19 mouse cellular contexts compared by ENCODE assay signal in the genomic region with DNA sequence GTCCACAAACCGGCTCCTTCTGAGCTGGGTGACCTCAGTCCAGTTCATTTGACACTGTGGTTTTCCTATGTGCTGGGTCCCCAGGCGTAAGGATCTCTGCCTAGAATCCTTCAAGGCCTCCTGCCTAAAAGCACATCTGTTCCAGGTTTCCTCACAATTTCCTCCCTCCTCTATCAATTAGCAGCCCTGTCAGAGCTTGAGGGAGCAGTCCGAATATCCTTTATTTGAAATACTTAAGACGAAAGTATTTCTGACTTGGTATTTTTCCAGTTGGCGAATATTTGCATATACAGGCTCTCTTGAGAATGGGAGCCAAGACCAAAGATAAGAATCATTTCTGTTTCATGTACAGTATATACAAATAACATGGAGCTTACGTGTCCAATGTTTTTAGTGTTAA. TPM values are rescaled to one million over a fixed set of nuclear protein-coding genes. Genes with fewer than 3 reads are reported as not detected.
A peak's percentile ranks its signal among the peaks of the same experiment; 100 is the strongest.
DNase-seq lines count a peak whose midpoint lies in the region; ATAC-seq and TF ChIP-seq lines count a peak whose summit lies in the region.
"Had no signal": no experiment of that assay in that cellular context is flagged by ENCODE, and none has a peak within 500 bp of the region (broad histone marks: within the 10 kb centered on the region; RNA-seq: fewer than 3 reads in every experiment).

No protein-coding gene starts in this region.

- ATAC-seq in forebrain, embryonic 12.5 days (ENCODE audit: low FRiP score) = no peak
- no peak for ATAC-seq in lung, embryonic 15.5 days (ENCODE audit: borderline replicate concordance, extremely low read depth, low FRiP score, low TSS enrichment)
- ATAC-seq: forebrain, embryonic 14.5 days had no signal

- 0 out of 2 replicates have a peak overlapping the region, but pooled peaks have one; percentile 22 for H3K27ac ChIP-seq in forebrain, embryonic 10.5 days
- H3K27ac ChIP-seq in forebrain, embryonic 12.5 days = no peak overlapping the region
- peak overlapping the region; percentile 58 for H3K27ac ChIP-seq in lung, embryonic 15.5 days
- H3K27ac ChIP-seq in embryonic facial prominence, embryonic 10.5 days (replicated peaks) = 0 out of 2 replicates have a peak overlapping the region, but pooled peaks have one; percentile 42
- H3K27ac ChIP-seq in limb, embryonic 10.5 days = peak overlapping the region; percentile 50
- H3K27ac ChIP-seq: embryonic facial prominence, embryonic 12.5 days; gastrocnemius, adult 2 months; heart, embryonic 13.5 days; hindbrain, embryonic 15.5 days had no signal

- H3K36me3 ChIP-seq in forebrain, embryonic 10.5 days (replicated peaks) = no peaks in the 10 kb centered on the region
- H3K36me3 ChIP-seq in forebrain, embryonic 12.5 days (replicated peaks) = no peaks in the 10 kb centered on the region
- no peaks in the 10 kb centered on the region for H3K36me3 ChIP-seq in lung, embryonic 15.5 days
- no peaks in the 10 kb centered on the region for H3K36me3 ChIP-seq in embryonic facial prominence, embryonic 10.5 days (replicated peaks)
- H3K36me3 ChIP-seq in limb, embryonic 10.5 days = no peaks in the 10 kb centered on the region
- H3K36me3 ChIP-seq: embryonic facial prominence, embryonic 12.5 days; heart, embryonic 13.5 days; hindbrain, embryonic 15.5 days had no signal

- no peaks in the 10 kb centered on the region for H3K27me3 ChIP-seq in forebrain, embryonic 10.5 days (ENCODE audit: poor library complexity, severe bottlenecking)
- no peaks in the 10 kb centered on the region for H3K27me3 ChIP-seq in forebrain, embryonic 12.5 days
- no peaks in the 10 kb centered on the region for H3K27me3 ChIP-seq in lung, embryonic 15.5 days
- no peaks in the 10 kb centered on the region; the same call in 1 of the 2 replicates for H3K27me3 ChIP-seq in embryonic facial prominence, embryonic 10.5 days (replicated peaks; ENCODE audit: low read depth, poor library complexity, severe bottlenecking)
- H3K27me3 ChIP-seq in limb, embryonic 10.5 days (ENCODE audit: low read depth, poor library complexity, severe bottlenecking) = no peaks in the 10 kb centered on the region
- H3K27me3 ChIP-seq: CH12.LX; embryonic facial prominence, embryonic 12.5 days; hindbrain, embryonic 15.5 days had no signal

- H3K4me1 ChIP-seq in forebrain, embryonic 10.5 days = peaks cover 55% of the 10 kb centered on the region
- no peaks in the 10 kb centered on the region for H3K4me1 ChIP-seq in forebrain, embryonic 12.5 days
- H3K4me1 ChIP-seq in lung, embryonic 15.5 days = peaks cover 68% of the 10 kb centered on the region
- H3K4me1 ChIP-seq in lung, adult 2 months (ENCODE audit: control insufficient read depth, insufficient read depth, low read length) = no peaks in the 10 kb centered on the region
- H3K4me1 ChIP-seq in embryonic facial prominence, embryonic 10.5 days = peaks cover 71% of the 10 kb centered on the region
- H3K4me1 ChIP-seq in limb, embryonic 10.5 days = peaks cover 96% of the 10 kb centered on the region

- WGBS in forebrain, embryonic 10.5 days = 71% methylated on average over 6 of the region's 6 CpGs
- WGBS in forebrain, embryonic 12.5 days = 85% methylated on average over 6 of the region's 6 CpGs
- WGBS in lung, embryonic 15.5 days = 29% methylated on average over 6 of the region's 6 CpGs
- WGBS in lung, adult 2 months = 37% methylated on average over 6 of the region's 6 CpGs
- 57% methylated on average over 6 of the region's 6 CpGs for WGBS in embryonic facial prominence, embryonic 10.5 days
- WGBS in limb, embryonic 10.5 days = 39% methylated on average over 6 of the region's 6 CpGs

- no peak for TF ChIP-seq CTCF in lung, adult 2 months (IDR thresholded peaks at IDR 0.05; ENCODE audit: insufficient read depth, low read length)

- no peaks in the 10 kb centered on the region for H3K9me3 ChIP-seq in forebrain, embryonic 10.5 days
- H3K9me3 ChIP-seq in forebrain, embryonic 12.5 days = no peaks in the 10 kb centered on the region
- H3K9me3 ChIP-seq in lung, embryonic 15.5 days = no peaks in the 10 kb centered on the region
- H3K9me3 ChIP-seq in embryonic facial prominence, embryonic 10.5 days = no peaks in the 10 kb centered on the region
- H3K9me3 ChIP-seq in limb, embryonic 10.5 days (replicated peaks) = no peaks in the 10 kb centered on the region
- H3K9me3 ChIP-seq: embryonic facial prominence, embryonic 12.5 days; heart, embryonic 13.5 days; hindbrain, embryonic 15.5 days had no signal

- H3K9ac ChIP-seq in forebrain, embryonic 12.5 days = no peak overlapping the region
- H3K9ac ChIP-seq in lung, embryonic 15.5 days = no peak overlapping the region
- H3K9ac ChIP-seq: embryonic facial prominence, embryonic 12.5 days; heart, embryonic 13.5 days; hindbrain, embryonic 15.5 days had no signal

- no peak for TF ChIP-seq POLR2A in lung, adult 2 months (IDR thresholded peaks at IDR 0.05; ENCODE audit: borderline replicate concordance, extremely low read depth, low read depth, low read length)

- no peak overlapping the region for H3K4me2 ChIP-seq in forebrain, embryonic 12.5 days
- no peak overlapping the region for H3K4me2 ChIP-seq in lung, embryonic 15.5 days
- H3K4me2 ChIP-seq: embryonic facial prominence, embryonic 12.5 days; heart, embryonic 13.5 days; hindbrain, embryonic 15.5 days had no signal

- DNase-seq in forebrain, embryonic 10.5 days (ENCODE audit: extremely low spot score, low spot score) = no peak
- DNase-seq in lung, adult 2 months = no peak
- DNase-seq in embryonic facial prominence, embryonic 10.5 days (ENCODE audit: low spot score) = no peak
- no peak for DNase-seq in limb, embryonic 10.5 days (ENCODE audit: low spot score)
- DNase-seq in heart, adult 8-10 months (ENCODE audit: low spot score) = no peak
- DNase-seq: adrenal gland, adult 2 months; adrenal gland, postnatal 36 days; cerebellum, adult 2 months; cerebellum, postnatal 10 days; gastrocnemius, adult 2 months; gastrocnemius, postnatal 25 days; heart, postnatal 36 days had no signal

- H3K4me3 ChIP-seq in forebrain, embryonic 10.5 days = no peak overlapping the region
- H3K4me3 ChIP-seq in forebrain, embryonic 12.5 days (replicated peaks) = no peak overlapping the region
- H3K4me3 ChIP-seq in lung, embryonic 15.5 days = no peak overlapping the region
- H3K4me3 ChIP-seq in lung, adult 2 months (replicated peaks; ENCODE audit: extremely low read depth, low read depth, low read length) = no peak overlapping the region
- H3K4me3 ChIP-seq in embryonic facial prominence, embryonic 10.5 days = no peak overlapping the region
- H3K4me3 ChIP-seq in limb, embryonic 10.5 days = no peak overlapping the region
- H3K4me3 ChIP-seq: embryonic facial prominence, embryonic 12.5 days; gastrocnemius, adult 2 months; heart, embryonic 13.5 days; hindbrain, embryonic 15.5 days had no signal

RNA-seq across cellular contexts. Expression of a gene that starts 8.6 kb away (rescaled TPM):
- polyA plus RNA-seq in forebrain, embryonic 10.5 days (2016; fragmentation: Nextera tagmentation; extraction: Ambion mirVana) = 23.3 and 23.4 TPM in 2 replicates
- polyA plus RNA-seq in forebrain, embryonic 12.5 days (2016; fragmentation: Nextera tagmentation; extraction: Ambion mirVana) = 56.1 and 148 TPM in 2 replicates
- 75.8 and 83.5 TPM in 2 replicates for polyA plus RNA-seq in lung, embryonic 15.5 days (2015; fragmentation: Nextera tagmentation; extraction: Ambion mirVana)
- polyA plus RNA-seq in lung, adult 2 months (2012; rRNA removed) = 125 and 126 TPM in 2 replicates
- 69.5 and 84.4 TPM in 2 replicates for polyA plus RNA-seq in embryonic facial prominence, embryonic 10.5 days (2016; fragmentation: Nextera tagmentation; extraction: Ambion mirVana)
- polyA plus RNA-seq in limb, embryonic 10.5 days (2016; fragmentation: Nextera tagmentation; extraction: Ambion mirVana) = 71.1 and 76.8 TPM in 2 replicates
- total RNA-seq in heart, adult 8-10 months (2022) = 10 to 100 TPM; 26.8 to 38.7 (median 30.2) TPM

RNA-seq across cellular contexts. Expression of a gene that starts 27.5 kb away (rescaled TPM):
- 0.63 and 1.0 TPM in 2 replicates for polyA plus RNA-seq in forebrain, embryonic 10.5 days (2016; fragmentation: Nextera tagmentation; extraction: Ambion mirVana)
- polyA plus RNA-seq in forebrain, embryonic 12.5 days (2016; fragmentation: Nextera tagmentation; extraction: Ambion mirVana) = 0.79 and 1.6 TPM in 2 replicates
- polyA plus RNA-seq in lung, embryonic 15.5 days (2015; fragmentation: Nextera tagmentation; extraction: Ambion mirVana) = 1.2 and 1.4 TPM in 2 replicates
- polyA plus RNA-seq in lung, adult 2 months (2012; rRNA removed) = 1.4 and 1.8 TPM in 2 replicates
- 0.41 and 0.60 TPM in 2 replicates for polyA plus RNA-seq in embryonic facial prominence, embryonic 10.5 days (2016; fragmentation: Nextera tagmentation; extraction: Ambion mirVana)
- 0.87 and 1.3 TPM in 2 replicates for polyA plus RNA-seq in limb, embryonic 10.5 days (2016; fragmentation: Nextera tagmentation; extraction: Ambion mirVana)
- under 1 TPM in 2 of 4 experiments, not detected in 2; 0.28 to 0.29 TPM for total RNA-seq in heart, adult 8-10 months (2022)
- total RNA-seq: gastrocnemius, adult 2 months; gastrocnemius, postnatal 25 days had no signal

RNA-seq across cellular contexts. Expression of a gene that starts 36.0 kb away (rescaled TPM):
- 6.3 and 7.0 TPM in 2 replicates for polyA plus RNA-seq in forebrain, embryonic 10.5 days (2016; fragmentation: Nextera tagmentation; extraction: Ambion mirVana)
- polyA plus RNA-seq in forebrain, embryonic 12.5 days (2016; fragmentation: Nextera tagmentation; extraction: Ambion mirVana) = 7.4 and 8.3 TPM in 2 replicates
- 4.3 and 4.6 TPM in 2 replicates for polyA plus RNA-seq in lung, embryonic 15.5 days (2015; fragmentation: Nextera tagmentation; extraction: Ambion mirVana)
- 2.4 and 2.5 TPM in 2 replicates for polyA plus RNA-seq in lung, adult 2 months (2012; rRNA removed)
- polyA plus RNA-seq in embryonic facial prominence, embryonic 10.5 days (2016; fragmentation: Nextera tagmentation; extraction: Ambion mirVana) = 7.1 and 7.8 TPM in 2 replicates
- polyA plus RNA-seq in limb, embryonic 10.5 days (2016; fragmentation: Nextera tagmentation; extraction: Ambion mirVana) = 7.0 and 7.5 TPM in 2 replicates
- total RNA-seq in heart, adult 8-10 months (2022) = 1 to 10 TPM; 5.2 to 9.1 (median 7.8) TPM
